Mouse (Mus musculus) forebrain, embryonic 16.5 days (tissue): ENCODE results near the gene Ankrd9. TPM values are rescaled to one million over a fixed set of nuclear protein-coding genes. Genes with fewer than 3 reads are reported as not detected.
A peak's percentile ranks its signal among the peaks of the same experiment; 100 is the strongest.

ENCODE experiments used
- ATAC-seq: fragments of 200-750 bp; cut with Nextera tagmentation; 2 replicates; pipeline ENCODE4 v1.8.0; 2017; ENCODE audit warnings: mild to moderate bottlenecking, moderate library complexity
- H3K27ac ChIP-seq: fragments of 300-500 bp; sonication (generic); 2 replicates; pipeline ENCODE4 v1.5.1; 2014; ENCODE audit warnings: low read length, control low read depth
- H3K27me3 ChIP-seq: fragments of 300-500 bp; sonication (generic); replicated peaks from 2 replicates; pipeline ENCODE4 v1.6.1; 2014; ENCODE audit warnings: low read length; ENCODE audit not compliant: control insufficient read depth, insufficient read depth
- H3K36me3 ChIP-seq: fragments of 300-500 bp; sonication (generic); 2 replicates; pipeline ENCODE4 v1.6.1; 2014; ENCODE audit not compliant: control insufficient read depth, insufficient read depth
- H3K4me1 ChIP-seq: fragments of 300-500 bp; sonication (generic); replicated peaks from 2 replicates; pipeline ENCODE4 v1.6.1; 2014; ENCODE audit warnings: low read length; ENCODE audit not compliant: control insufficient read depth, insufficient read depth
- H3K4me2 ChIP-seq: fragments of 300-500 bp; sonication (generic); 2 replicates; pipeline ENCODE4 v1.6.1; 2014; ENCODE audit warnings: mild to moderate bottlenecking, low read length, control low read depth
- H3K4me3 ChIP-seq: fragments of 300-500 bp; sonication (generic); replicated peaks from 2 replicates; pipeline ENCODE4 v1.5.1; 2014; ENCODE audit warnings: mild to moderate bottlenecking, low read length, control low read depth
- H3K9ac ChIP-seq: fragments of 300-500 bp; sonication (generic); replicated peaks from 2 replicates; pipeline ENCODE4 v1.6.1; 2014; ENCODE audit warnings: low read depth, low read length, control low read depth
- H3K9me3 ChIP-seq: fragments of 300-500 bp; sonication (generic); 2 replicates; pipeline ENCODE4 v1.6.1; 2016; ENCODE audit warnings: low read length; ENCODE audit not compliant: control insufficient read depth
- WGBS: fragments of 180-500 bp; shearing (Covaris S2); extraction: QIAGEN DNeasy Blood & Tissue Kit; methylation state at CpG from one replicate; pipeline ENCODE4 v1.1.7; 2014; 5-methylcytosine and 5-hydroxymethylcytosine counted together
- polyA plus RNA-seq: library from polyadenylated mRNA; unstranded; fragments of >200 nt; fragmentation: Nextera tagmentation; extraction: Ambion mirVana; gene quantifications from 2 replicates; pipeline ENCODE4 v1.2.1, GENCODE M21; 2015

Ankrd9 gene
- polyA plus RNA-seq, 1 experiment from 2014 or later, result 6.1 TPM

DNA sequence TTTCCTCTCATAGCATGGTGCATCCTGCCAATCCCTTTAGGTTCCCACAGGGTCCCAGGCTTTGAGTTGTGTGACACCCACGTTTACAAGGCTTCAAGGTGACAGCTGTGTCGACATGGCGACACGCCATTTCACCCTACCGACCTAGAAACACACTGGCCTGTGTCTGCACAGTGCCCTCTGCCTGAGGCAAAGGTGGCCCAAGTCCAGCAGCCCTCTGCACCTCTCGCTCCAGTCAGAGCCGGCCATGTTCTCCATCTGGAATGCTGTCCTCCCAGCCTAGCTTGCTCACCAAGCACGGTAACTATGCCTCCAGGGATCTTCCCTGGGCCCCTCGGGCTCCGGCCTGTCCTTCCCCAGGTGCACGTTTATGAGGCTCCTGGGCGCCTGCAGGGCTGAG, 13.9 kb upstream of the Ankrd9 start:
- Histone ChIP-seq H3K4me3 (no peak overlapping the region), H3K9ac (no peak overlapping the region), H3K4me1 (peaks cover 3% of the 10 kb centered on the region; the same call in 1 of the 2 replicates), H3K27ac (no peak overlapping the region), H3K27me3 (no peaks in the 10 kb centered on the region), H3K4me2 (no peak overlapping the region), H3K36me3 (no peaks in the 10 kb centered on the region), H3K9me3 (no peaks in the 10 kb centered on the region; the same call in 1 of the 2 replicates)
- no peak for ATAC-seq
- 85% methylated on average over 12 of the region's 12 CpGs for WGBS

GRCm38 (mm10) chr12:110992128-110992553, 13.3 kb upstream of the Ankrd9 start:
- Histone ChIP-seq H3K36me3 (no peaks in the 10 kb centered on the region), H3K9me3 (no peaks in the 10 kb centered on the region), H3K4me2 (peak overlapping the region; percentile 69), H3K4me1 (peaks cover 3% of the 10 kb centered on the region; the same call in 1 of the 2 replicates), H3K27ac (peak overlapping the region; percentile 37; the same call in 1 of the 2 replicates), H3K27me3 (no peaks in the 10 kb centered on the region), H3K4me3 (peak overlapping the region; percentile 52), H3K9ac (peak overlapping the region; percentile 64)
- WGBS, result under 1% methylated on average over 24 of the region's 24 CpGs
- ATAC-seq, result peak; percentile 88

GRCm38 (mm10) chr12:110991361-110992127, 12.7 kb upstream of the Ankrd9 start:
- Histone ChIP-seq H3K27ac (peak overlapping the region; percentile 37; the same call in 1 of the 2 replicates), H3K9ac (peak overlapping the region; percentile 64)
- peak; percentile 84 for ATAC-seq

DNA sequence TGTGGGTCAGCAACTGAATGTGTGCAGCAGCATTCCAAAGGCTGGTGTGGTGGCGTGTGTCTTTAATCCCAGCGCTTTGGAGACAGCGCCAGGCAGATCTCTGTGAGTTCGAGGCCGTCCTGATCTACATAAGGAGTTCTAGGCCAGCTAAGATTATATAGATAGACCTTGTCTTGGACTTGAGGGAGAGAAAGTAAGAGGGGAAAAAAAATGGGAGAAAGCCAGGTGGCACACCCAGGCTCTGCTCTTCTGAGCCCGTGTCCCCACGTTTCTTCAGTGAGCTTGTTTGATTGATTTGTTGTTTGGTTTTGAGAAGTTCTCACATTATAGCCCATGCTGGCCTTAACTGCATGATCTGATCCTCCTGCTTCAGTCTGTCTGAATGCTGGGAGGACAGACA, 11.7 kb upstream of the Ankrd9 start:
- peaks cover 3% of the 10 kb centered on the region; the same call in 1 of the 2 replicates for H3K4me1 ChIP-seq
- no peak overlapping the region for H3K27ac ChIP-seq
- no peak for ATAC-seq
- H3K9ac ChIP-seq, result no peak overlapping the region
- H3K9me3 ChIP-seq, result no peaks in the 10 kb centered on the region
- H3K4me3 ChIP-seq, result no peak overlapping the region
- H3K27me3 ChIP-seq, result no peaks in the 10 kb centered on the region
- H3K4me2 ChIP-seq, result no peak overlapping the region
- H3K36me3 ChIP-seq, result no peaks in the 10 kb centered on the region
- WGBS, result 92% methylated on average over 7 of the region's 7 CpGs

More at GRCm38 (mm10) chr12:110991361-110992127, 12.7 kb upstream of the Ankrd9 start:
- H3K27me3 ChIP-seq, result no peaks in the 10 kb centered on the region
- H3K4me3 ChIP-seq, result peak overlapping the region; percentile 52
- no peaks in the 10 kb centered on the region for H3K9me3 ChIP-seq
- no peaks in the 10 kb centered on the region for H3K36me3 ChIP-seq
- peaks cover 3% of the 10 kb centered on the region; the same call in 1 of the 2 replicates for H3K4me1 ChIP-seq
- 2% methylated on average over 23 of the region's 23 CpGs for WGBS
- H3K4me2 ChIP-seq, result peak overlapping the region; percentile 69

- 100% methylated on average over 3 of the region's 3 CpGs for WGBS
- Histone ChIP-seq H3K36me3 (no peaks in the 10 kb centered on the region), H3K4me2 (no peak overlapping the region), H3K4me1 (peaks cover 3% of the 10 kb centered on the region; the same call in 1 of the 2 replicates), H3K27ac (no peak overlapping the region), H3K9ac (no peak overlapping the region), H3K4me3 (no peak overlapping the region), H3K27me3 (no peaks in the 10 kb centered on the region), H3K9me3 (no peaks in the 10 kb centered on the region)
- ATAC-seq, result no peak
Observed at GRCm38 (mm10) chr12:110989409-110989808, 10.6 kb upstream of the Ankrd9 start.

DNA sequence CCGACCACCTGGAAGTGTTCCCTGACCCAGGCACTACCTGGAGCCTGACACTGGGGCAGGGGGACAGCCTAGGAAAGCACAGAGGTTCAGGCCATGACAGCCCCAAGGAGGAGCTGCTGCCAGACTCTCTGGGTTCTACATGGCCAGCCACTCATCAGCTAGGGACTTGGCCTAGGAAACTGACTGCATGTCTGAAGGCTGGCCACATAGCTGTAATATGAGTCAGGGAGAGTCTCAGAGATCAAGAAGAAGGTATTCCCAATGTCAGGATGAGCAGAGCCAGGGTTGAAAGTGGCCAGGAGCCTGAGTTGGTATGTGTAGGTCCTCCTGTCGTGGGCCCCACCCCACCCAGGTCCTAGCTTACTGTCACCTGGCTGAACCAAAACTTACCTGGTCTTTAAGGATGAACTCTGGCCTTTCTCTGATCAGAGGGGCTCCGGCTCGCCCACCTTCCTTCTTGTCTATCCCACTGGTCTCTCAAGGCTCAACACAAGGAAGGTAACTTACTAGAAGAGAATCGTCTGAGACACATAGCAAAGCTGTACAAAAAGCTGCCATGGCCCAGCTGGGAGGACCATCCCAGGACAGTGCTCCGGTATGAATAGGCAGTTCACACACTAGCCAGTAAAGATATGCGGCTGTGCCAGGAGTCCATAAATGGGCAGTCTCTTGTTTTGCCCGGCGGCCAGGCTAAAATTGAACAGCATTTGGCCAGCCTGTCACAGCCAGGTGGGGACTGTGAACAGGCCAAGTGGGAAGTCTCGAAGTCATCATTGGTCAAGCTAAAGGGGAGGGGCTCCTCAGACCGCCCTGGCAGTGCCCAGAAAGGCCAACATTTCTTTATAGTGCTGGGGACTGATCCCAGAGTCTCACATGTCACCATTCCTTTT, 7.9 kb upstream of the Ankrd9 start:
- H3K9me3 ChIP-seq, result no peaks in the 10 kb centered on the region
- H3K4me1 ChIP-seq, result peaks cover 1% of the 10 kb centered on the region; the same call in 1 of the 2 replicates
- no peak overlapping the region for H3K27ac ChIP-seq
- 79% methylated on average over 11 of the region's 11 CpGs for WGBS
- no peak overlapping the region for H3K4me3 ChIP-seq
- no peak for ATAC-seq
- H3K36me3 ChIP-seq, result no peaks in the 10 kb centered on the region
- H3K4me2 ChIP-seq, result no peak overlapping the region
- no peak overlapping the region for H3K9ac ChIP-seq
- no peaks in the 10 kb centered on the region for H3K27me3 ChIP-seq

GRCm38 (mm10) chr12:110985141-110985540, 6.3 kb upstream of the Ankrd9 start:
- Histone ChIP-seq H3K27me3 (no peaks in the 10 kb centered on the region), H3K4me2 (no peak overlapping the region), H3K27ac (no peak overlapping the region), H3K36me3 (no peaks in the 10 kb centered on the region), H3K4me3 (no peak overlapping the region), H3K9me3 (no peaks in the 10 kb centered on the region), H3K4me1 (no peaks in the 10 kb centered on the region), H3K9ac (no peak overlapping the region)
- 78% methylated on average over 9 of the region's 9 CpGs for WGBS
- ATAC-seq, result no peak

DNA sequence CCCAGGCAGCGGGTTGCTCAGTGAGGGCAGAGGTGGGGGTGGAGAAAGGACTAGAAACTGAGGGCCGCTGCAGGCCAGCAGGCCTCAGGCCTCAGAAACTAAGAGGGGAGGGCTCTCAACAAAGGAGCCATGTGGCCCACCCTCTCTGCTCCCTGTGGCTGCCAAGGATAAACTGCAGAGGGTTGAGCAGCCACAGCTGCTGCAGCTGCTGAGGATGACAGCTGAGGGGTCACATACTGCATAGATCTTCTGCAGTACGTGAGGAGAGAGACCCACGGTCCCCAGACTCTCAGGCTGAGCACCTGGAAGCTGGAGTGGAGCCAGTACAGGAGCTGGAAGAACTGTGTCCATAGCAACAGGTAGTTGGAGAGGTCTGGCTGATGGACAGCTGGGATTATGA, 5.8 kb upstream of the Ankrd9 start:
- Histone ChIP-seq H3K9ac (no peak overlapping the region), H3K4me2 (no peak overlapping the region), H3K27ac (no peak overlapping the region), H3K36me3 (no peaks in the 10 kb centered on the region), H3K4me3 (no peak overlapping the region), H3K27me3 (no peaks in the 10 kb centered on the region), H3K4me1 (no peaks in the 10 kb centered on the region), H3K9me3 (no peaks in the 10 kb centered on the region)
- ATAC-seq, result no peak
- WGBS, result 68% methylated on average over 4 of the region's 4 CpGs

- no peak overlapping the region for H3K4me3 ChIP-seq
- WGBS, result 86% methylated on average over 8 of the region's 8 CpGs
- H3K4me2 ChIP-seq, result no peak overlapping the region
- H3K9ac ChIP-seq, result no peak overlapping the region
- no peak for ATAC-seq
- peaks cover 5% of the 10 kb centered on the region for H3K4me1 ChIP-seq
- no peaks in the 10 kb centered on the region for H3K36me3 ChIP-seq
- H3K9me3 ChIP-seq, result no peaks in the 10 kb centered on the region
- no peaks in the 10 kb centered on the region for H3K27me3 ChIP-seq
- H3K27ac ChIP-seq, result no peak overlapping the region
Observed at GRCm38 (mm10) chr12:110983714-110984113, 4.9 kb upstream of the Ankrd9 start.
